Mouse (Mus musculus): ENCODE results near the gene Apof. TPM values are rescaled to one million over a fixed set of nuclear protein-coding genes. Genes with fewer than 3 reads are reported as not detected.

The Apof gene
- total RNA-seq (2023), result not detected

DNA sequence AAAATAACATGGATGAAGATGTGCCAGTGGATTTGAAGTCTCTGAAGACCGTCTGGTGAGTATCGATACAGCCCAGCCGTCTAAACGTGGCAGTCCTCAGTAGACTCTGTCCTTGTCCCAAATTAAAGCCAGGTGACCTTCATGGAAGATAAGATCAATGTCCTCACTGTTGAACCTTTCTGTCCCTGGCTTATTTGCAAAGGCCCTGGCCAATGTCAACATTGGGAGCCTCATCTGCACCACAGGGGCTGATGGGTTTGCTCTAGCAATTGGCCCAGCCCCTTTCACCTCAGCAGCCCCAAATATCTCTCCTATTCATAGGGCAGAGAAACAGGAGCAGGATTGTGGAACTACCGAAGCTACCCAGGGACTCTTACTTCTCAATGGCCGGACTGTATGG is at the start of gene Apof:
Gene Apof, plus strand, starts transcription at position 301 of the 400 bp plus-strand sequence.

DNA sequence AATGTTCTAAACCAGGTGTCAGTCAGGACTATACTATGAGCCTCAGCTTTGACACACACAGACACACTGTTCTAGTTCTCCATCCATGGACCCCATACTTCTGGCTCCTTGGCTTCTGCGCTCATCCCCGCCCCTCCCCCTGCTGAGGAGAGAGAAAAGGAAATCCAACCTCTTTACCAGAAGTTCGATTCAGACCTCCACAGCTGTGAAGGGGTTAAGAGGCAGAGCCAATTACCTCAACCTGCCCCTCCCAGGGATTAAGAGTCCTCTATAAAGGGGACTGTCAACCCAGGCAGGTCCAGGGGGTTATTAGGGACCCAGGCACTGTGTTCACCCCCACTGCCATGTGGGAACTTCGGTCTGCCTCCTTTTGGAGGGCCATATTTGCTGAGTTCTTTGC is 42.9 kb upstream of the Apof start, which contains the start of gene Mip:
Gene Mip, plus strand, starts transcription at position 301 of the 400 bp plus-strand sequence.

DNA sequence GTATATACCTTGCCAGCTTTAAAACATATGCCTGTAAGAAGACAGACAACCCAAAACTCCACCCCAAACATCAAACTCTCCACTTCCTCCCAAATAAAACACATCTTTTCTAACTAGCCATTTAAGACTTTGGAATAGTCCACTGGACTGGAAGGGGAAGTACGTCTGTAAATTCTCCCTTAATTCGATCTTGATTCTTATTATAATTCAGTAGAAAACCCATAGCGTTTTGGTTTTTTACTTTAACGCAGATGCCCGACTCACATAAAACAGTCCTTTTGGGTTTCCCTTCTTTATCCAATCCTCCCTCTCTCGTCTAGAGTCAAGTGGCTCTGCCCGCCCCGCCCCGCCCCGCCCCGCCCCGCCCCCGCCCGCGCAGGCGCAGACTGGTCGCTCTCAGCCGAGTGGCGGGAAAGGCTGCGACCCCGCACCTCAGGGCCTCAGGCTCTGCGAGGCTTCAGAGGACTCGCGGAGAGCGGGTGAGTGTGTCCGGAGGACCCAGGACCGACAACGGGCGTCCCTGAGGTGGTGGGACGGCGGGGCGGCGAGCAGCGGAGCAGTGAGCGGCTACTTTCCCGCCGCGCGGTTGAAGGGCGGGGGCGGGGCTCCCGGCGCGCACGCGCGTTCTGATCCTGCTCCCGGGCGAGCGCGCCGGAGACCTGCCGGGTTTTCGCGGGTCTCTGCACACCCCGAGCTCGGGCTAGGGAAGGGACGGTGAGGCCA is 36.6 kb upstream of the Apof start, which contains the start of gene Timeless:
Gene Timeless, plus strand, starts transcription at position 369 of the 723 bp plus-strand sequence.

DNA sequence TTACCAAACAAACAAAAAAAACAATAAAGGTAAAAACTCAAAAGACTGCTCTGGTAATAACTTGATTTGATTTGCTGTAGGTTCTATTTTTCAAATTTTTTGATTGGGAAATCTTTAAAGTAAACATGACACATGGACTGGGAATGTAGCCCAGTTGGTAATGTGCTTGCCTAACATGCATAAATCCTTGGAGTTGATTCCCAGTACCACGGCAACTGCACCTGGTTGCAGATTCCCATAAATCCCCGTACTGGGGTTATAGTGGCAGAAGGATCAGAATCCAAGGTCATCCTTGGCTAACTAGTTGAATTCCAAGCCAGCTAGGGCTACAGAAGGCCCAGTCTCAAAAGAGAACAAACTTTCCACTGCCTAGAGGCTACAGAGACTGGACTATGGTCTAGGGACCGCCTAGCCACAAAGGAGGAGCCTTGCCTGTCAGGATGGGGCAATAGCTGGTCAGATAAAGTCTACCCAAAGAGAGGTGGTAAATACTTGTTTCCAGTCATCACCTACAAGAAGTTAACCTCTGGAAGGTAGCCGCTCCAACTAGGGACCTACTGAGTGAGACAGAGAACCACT is 14.7 kb upstream of the Apof start, which contains the start of gene Apon:
Gene Apon, plus strand, starts transcription at position 420 of the 579 bp plus-strand sequence.

DNA sequence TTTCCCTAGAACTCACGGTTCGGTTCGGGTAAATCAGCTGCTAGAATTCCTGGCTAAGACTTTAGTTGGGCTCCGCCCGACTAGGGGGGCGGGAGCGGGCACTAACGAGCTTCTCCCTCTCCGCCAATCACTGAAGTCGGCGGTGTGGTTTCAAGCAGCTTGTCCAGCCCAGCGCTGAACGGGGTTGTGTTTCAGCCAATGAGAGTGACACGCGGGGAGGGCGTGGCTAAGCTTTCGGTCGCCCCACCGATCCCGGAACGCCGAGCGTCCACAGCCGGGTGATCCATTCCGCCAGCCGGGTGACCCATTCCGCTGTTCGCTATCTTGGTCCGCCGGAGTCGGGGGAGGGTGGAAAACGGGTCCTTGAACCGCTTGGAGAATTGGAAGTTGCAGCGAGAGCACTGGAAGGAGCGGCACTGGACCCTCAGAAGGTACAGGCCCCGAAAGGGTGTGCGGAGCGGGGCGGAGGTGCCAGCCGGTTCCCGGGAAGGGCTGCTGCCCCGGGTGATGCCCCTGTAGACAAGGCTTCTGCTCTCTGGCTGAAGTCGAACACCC is 1.9 kb downstream of the Apof start, which contains the start of gene Stat2:
Gene Stat2, plus strand, starts transcription at position 273 of the 555 bp plus-strand sequence.

DNA sequence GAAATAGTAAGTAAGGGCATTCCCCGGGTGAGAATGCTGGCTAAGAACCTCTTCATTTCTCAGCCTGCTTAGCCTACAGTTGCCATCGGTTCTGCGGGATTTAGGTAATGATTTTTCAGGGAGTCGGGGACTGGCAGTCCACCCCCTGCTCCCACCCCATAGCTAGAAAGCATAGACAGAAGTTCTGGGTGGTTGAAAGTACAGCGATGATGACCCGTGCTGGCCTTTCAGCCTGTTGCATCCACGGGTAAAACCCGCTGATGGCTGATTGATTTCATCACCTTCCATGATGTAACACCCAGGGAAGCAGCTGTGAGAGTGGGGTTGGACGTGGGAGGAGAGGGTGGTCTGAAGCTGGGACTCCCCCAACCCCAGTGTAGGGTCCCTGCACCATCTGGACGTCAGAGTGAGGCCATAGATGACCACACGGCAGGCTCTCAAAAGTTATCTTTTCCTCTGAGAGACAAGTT is 30.3 kb downstream of the Apof start, which contains the start of gene Il23a:
Gene Il23a, minus strand, starts transcription at position 51 of the 470 bp plus-strand sequence.

DNA sequence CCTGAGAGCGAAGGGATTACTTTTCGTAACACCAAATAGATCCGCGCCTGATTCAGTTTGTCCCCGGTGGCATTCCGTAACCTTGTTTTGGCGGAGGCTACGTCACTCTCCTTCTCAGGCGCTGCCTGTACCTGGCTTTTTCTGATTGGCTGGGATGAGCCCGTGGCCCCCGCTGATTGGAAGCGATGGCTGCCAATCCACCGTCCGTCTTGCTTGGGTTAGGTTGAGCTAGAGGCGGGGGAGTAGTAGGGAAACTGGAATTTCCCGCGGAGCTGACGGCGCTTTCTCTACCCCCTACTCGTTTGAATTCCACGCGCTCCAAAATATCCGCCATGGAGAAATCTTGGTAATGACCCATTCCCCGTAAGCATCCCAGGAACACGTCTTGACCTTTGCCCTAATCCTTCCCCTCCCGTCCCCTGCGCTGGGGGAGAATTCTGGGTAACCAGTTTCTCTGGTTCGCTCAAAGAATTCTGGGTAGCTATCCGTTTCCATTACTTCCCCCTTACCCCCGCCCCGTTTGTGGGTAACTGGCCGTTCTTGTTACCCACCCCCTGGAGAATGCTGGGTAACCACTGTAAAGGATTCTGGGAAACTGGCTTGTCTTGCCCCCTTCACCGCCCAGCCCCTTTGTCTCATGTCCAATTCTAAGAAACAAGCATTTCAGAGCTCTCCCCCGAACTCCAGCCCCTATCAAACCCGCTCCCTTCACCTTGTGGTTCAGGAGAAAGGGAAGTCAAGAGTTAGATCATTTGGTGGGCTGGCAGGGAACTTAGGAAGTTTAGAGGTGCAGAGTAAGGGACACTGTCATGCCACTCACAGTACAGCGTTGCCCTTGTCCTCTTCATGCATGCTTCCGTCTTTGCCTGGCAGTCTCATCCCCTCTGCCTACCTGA is 34.9 kb downstream of the Apof start, which contains the start of gene Pan2:
Gene Pan2, plus strand, starts transcription at position 210 of the 896 bp plus-strand sequence.

Other genes starting within 250 kb of the Apof start
- 733 TPM for gene Naca, start 233.1 kb upstream of the Apof start, total RNA-seq (2023)
- 122 TPM for gene Ptges3, start 209.7 kb upstream of the Apof start, total RNA-seq (2023)
- gene Atp5b, start 185.4 kb upstream of the Apof start, total RNA-seq (2023), result 586 TPM
- gene Baz2a, start 177.1 kb upstream of the Apof start, total RNA-seq (2023), result 125 TPM
- gene Rbms2, start 88.4 kb upstream of the Apof start, total RNA-seq (2023), result 49.3 TPM
- gene Gls2, start 74.2 kb upstream of the Apof start, total RNA-seq (2023), result not detected
- 16.1 TPM for gene Spryd4, start 56.9 kb upstream of the Apof start, total RNA-seq (2023)
- gene Mip, start 42.8 kb upstream of the Apof start, total RNA-seq (2023), result not detected
- 30.5 TPM for gene Timeless, start 36.6 kb upstream of the Apof start, total RNA-seq (2023)
- not detected for gene Apon, start 14.6 kb upstream of the Apof start, total RNA-seq (2023)
- 64.0 TPM for gene Stat2, start 1.9 kb downstream of the Apof start, total RNA-seq (2023)
- not detected for gene Il23a, start 30.1 kb downstream of the Apof start, total RNA-seq (2023)
- 41.8 TPM for gene Pan2, start 34.7 kb downstream of the Apof start, total RNA-seq (2023)
- 29.1 TPM for gene Cnpy2, start 53.8 kb downstream of the Apof start, total RNA-seq (2023)
- gene Cs, start 69.1 kb downstream of the Apof start, total RNA-seq (2023), result 90.9 TPM
- gene Coq10a, start 100.3 kb downstream of the Apof start, total RNA-seq (2023), result 27.2 TPM
- gene Ankrd52, start 108.4 kb downstream of the Apof start, total RNA-seq (2023), result 51.7 TPM
- not detected for gene Slc39a5, start 132.6 kb downstream of the Apof start, total RNA-seq (2023)
- gene Nabp2, start 142.8 kb downstream of the Apof start, total RNA-seq (2023), result 39.4 TPM
- gene Rnf41, start 143.0 kb downstream of the Apof start, total RNA-seq (2023), result 28.5 TPM
- gene Smarcc2, start 190.6 kb downstream of the Apof start, total RNA-seq (2023), result 126 TPM
- 738 TPM for gene Myl6, start 225.5 kb downstream of the Apof start, total RNA-seq (2023)
- not detected for gene Myl6b, start 230.0 kb downstream of the Apof start, total RNA-seq (2023)